Mouse (Mus musculus) thymus, postnatal 14 days (tissue): ENCODE data around the gene Gnat2.

Experiments
- DNase-seq: peaks from one replicate; pipeline ENCODE4 v3.0.0; 2021

Gnat2 gene

GRCm38 (mm10) chr3:108085281-108085720 lies 7.3 kb upstream of the Gnat2 start:
- peak; percentile 93 for DNase-seq

DNA sequence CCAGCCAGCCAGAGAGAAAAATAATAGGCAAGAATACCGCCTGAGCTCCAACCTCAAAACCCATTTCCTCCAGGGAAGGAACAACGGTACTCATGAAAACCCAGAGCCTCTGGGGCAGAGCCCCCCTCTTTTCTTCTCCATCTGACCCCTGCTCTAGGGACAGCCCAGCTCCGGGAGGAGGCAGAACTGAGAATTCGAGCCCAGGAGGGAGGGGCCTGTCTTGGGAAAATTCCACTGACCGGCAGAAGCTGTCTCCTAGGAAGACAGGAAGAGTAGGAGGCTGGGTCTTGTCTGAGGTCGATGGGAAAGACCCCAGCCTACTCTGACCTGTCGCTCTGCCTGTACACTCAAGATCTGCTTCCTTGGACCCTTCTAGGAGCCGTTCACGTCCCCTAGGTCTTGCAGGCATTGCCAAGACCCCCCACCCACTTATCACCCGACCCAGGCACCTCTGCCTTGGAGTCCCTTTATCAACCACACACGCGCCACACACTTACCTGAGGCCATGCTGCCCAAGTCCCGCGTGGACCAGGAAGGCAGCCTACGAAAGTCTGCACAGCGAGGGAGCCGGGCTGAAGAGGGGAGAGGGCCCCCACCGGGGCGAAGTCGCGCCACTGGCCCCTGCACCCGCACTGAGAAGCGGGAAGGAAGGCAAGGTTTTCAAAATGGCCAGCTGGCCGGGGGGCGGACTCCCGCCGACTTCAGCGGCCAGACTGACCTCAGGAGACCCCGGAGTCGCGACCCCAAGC lies 6.7 kb upstream of the Gnat2 start:
- peak; percentile 42 for DNase-seq

DNA sequence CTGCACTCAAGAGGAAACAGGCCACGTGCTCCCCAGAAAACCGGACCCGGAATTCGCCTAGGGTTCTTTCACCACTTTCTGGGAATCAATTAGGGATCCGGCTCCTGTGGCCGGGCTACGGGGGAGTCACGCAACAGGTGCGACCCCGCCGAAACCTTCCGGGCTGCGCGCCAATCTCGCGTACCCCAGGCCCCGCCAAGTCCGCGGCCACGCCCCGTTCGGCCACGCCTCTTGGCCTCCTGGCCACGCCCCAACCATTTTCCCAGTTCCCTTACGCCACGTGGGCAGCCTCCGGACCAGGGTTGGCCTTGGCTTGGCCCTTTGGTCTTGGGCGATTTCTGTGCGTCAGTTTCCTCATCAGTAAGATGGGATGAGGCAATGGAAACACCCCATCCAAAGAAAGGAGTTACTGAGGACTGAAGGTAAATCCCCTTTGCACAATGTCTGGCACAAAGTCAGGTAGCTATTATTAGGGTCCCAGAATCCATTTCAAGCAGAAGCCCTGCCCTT lies 6.1 kb upstream of the Gnat2 start, which contains the start of gene Ampd2:
Gene Ampd2 (minus strand): TSS at position 182 of the 510 bp plus-strand sequence.
- peak; percentile 79 for DNase-seq

GRCm38 (mm10) chr3:108087329-108087728 lies 5.3 kb upstream of the Gnat2 start:
- no peak for DNase-seq

DNA sequence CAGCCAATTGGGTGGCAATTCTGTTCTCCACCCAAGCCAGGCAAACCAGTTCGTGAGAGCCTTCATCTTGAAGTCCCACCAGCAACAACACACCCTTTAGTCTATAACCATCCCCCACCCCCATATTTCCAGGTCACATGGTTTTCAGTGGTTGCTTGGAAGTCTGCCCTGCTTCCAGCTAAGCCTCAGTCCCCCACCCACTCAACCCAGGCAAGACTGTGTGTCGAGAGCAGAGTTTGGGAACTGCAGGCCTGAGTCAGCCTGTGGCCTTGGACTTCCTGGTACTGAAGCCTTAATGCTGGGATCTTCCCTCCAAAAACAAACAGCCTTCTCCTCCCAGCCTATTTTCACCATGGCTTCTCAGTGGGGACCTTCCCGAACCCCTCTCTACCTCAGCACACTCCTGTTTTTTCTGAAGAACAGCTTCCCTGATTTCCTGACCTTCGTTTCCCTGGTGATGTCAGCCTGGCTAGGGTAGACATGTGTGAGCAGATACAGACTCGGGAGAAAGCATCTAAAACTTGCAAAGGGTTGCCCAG lies 3.7 kb upstream of the Gnat2 start:
- DNase-seq = no peak

- DNase-seq = no peak
Measured at GRCm38 (mm10) chr3:108089916-108090315, 2.7 kb upstream of the Gnat2 start.

DNA sequence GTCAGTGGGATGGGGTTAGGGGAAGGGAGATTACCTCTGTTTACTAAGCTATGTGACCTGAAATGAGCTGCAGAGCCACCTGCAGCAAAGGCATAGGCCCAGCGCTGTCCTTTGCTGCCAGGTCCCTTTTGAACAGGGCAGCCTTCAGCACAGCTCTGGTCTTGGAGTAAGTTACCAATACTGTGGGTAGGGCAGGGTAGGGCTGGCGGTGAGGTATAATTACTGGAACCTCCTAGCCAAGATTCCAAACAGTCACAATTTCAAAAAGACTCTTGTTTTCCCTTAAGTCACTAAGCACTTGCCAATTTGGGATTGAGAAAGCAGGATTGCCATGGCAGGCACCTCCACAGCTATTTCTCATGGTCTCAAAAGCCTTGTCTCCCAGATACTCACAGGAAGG lies 2.0 kb upstream of the Gnat2 start:
- DNase-seq = no peak

DNA sequence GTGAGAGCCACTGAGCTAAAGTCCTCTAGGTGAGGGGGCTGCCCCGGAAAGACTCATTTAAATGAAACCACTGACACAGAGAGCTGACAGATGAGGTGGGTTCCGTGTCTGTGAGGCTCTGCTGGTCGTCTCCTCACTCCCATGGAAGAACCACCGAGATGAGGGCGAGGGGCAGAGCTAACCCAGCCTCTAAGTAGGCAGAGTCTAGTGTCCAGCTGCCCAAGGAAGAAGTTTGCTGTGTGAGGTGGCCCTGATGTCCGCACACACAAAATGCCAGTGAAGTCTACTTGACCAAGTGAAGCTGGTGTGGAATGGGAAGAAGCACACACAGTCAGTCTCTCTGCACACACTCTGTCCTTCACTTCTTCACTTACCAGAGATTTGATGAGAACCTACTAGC lies 559 bp upstream of the Gnat2 start:
- no peak for DNase-seq

- DNase-seq = no peak
Measured at GRCm38 (mm10) chr3:108093306-108093705, 717 bp downstream of the Gnat2 start.

DNA sequence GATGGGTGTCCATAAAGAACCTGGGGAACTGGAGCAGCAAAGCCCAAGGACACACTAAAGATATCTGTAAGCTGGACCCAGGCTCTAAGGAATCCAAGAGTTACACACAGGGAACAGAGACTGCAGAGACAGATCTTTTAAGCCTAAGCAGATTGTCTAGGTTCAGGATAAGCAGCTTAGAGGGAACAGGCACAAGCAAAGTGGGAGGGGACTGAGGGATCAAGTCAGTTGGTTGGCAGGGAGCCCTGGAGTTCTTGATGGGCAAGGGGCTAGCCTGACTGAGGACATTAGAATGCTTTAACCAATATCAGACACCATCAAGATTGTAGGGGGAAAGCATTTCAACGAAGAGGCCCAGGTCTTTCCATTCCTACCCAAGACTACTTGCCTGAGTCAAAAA lies 1.6 kb downstream of the Gnat2 start:
- DNase-seq = no peak

DNA sequence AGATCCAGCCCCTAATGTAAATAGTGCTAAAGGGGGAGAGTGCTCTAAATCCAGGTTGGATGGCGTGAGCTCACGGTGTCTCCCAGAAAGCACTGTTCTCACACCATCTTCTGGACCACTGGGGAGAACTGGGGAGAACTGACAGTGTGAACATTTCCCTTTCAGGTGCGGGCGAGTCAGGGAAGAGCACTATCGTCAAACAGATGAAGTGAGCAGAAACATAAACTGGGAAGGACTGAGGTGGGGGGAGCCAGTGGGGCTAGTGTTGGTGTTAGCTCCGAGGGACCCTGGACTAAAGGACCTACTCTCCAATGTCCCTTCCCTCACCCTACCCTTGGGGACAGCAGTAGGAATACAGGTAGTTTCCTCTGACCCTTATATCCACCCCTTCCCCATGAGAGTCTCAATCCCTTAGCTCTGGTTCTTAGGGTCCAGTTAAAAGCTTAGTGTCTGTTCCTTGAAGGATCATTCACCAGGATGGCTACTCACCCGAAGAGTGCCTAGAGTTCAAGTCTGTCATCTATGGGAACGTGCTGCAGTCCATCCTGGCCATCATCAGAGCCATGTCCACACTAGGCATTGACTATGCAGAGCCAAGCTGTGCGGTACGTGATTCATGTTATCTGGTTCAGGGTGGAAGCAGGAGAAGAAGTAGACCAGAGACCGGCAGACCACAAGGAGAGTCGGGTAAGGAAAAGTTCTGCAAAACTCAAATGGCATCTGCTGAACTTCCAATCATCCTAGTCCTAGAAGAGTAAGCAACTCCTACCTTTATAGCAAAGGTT lies 2.6 kb downstream of the Gnat2 start:
- DNase-seq = no peak

DNA sequence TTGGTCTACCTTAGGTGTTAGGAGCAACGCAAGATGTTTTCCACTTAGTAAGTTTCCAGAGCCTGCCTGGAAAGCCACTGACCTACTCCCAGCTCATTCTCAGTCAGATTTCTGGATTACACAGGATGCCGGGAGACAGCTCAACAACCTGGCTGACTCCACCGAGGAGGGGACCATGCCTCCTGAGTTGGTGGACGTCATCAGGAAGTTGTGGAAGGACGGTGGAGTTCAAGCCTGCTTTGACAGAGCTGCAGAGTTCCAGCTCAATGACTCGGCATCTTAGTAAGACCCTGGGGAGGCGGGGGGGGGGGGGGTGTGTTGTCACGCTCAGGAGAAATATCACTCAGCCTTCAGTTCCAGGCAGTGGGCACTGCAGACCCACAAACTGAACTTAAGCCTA lies 3.6 kb downstream of the Gnat2 start:
- DNase-seq = no peak

GRCm38 (mm10) chr3:108096726-108097125 lies 4.1 kb downstream of the Gnat2 start:
- DNase-seq = no peak

- DNase-seq = no peak
Measured at GRCm38 (mm10) chr3:108097656-108098055, 5.1 kb downstream of the Gnat2 start.

DNA sequence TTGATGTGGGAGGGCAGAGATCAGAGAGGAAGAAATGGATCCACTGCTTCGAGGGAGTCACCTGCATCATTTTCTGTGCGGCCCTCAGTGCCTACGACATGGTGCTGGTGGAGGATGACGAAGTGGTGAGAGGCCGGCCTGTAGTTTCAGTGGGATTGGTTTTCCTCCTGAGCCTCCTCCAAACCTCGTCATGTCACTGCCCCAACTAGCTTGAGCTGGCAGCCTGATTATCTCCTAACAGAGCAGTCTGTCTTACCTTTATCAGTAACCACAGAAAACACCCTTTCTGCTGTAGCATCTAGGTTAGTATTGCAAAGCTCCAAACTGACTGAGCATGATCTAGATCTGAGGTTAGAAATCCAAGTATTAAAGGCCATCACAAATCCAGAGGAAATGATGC lies 5.7 kb downstream of the Gnat2 start:
- DNase-seq = no peak

DNA sequence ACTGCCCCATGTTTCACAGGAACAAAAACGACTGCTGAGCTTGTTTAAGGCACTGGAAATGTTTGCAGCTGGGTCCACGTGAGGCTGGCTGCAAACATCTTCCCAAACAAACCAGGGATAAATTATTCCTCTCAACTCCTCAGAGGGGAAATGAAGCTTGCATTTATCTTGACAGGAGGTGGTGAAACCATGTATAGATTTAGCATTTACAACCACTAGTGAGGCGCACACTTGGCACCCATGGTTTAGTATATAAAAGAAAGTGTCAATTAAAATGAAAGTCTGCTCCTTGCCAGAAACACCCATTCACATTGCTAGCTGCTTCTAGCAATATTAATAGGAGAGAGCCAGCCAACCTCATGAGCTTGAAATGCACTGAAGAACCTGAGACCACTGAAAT lies 9.0 kb downstream of the Gnat2 start:
- no peak for DNase-seq

DNA sequence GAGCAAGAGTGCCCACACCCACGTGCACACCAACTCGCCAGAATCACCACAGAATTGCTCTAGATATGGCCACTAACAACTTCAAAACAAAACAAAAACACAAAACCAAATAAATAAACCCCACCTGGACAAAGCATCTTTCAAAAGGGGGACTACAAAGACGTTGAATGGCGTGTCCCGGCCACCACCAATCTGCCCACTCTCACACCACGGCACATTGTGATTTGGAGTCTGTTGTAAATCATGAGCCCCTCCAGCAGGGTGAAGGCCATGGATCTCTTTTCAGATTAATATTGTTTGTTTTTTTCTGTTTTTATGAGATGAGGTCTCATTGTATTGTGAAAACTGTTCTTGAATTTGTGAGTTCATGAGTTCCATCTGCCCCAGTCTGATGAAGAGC lies 9.5 kb downstream of the Gnat2 start:
- DNase-seq = no peak

DNA sequence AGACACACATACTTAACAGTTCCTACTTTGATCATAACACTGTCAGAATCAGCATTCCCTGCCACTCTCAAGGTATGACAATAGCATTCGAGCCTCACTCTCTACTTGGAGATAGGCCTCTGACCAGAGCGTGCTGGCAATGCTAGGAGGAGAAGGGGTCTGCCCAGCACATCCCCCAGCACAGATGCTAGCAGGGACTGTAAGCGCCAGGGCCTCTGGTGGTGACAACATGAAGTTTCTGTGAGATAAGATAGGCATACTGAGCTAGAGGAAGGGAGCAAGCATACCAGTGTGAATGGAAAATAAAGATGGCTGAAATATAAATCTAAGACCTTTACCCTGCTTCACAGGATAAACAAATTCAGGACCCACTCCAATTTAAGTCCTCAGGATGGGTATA lies 12.7 kb downstream of the Gnat2 start:
- no peak for DNase-seq

DNA sequence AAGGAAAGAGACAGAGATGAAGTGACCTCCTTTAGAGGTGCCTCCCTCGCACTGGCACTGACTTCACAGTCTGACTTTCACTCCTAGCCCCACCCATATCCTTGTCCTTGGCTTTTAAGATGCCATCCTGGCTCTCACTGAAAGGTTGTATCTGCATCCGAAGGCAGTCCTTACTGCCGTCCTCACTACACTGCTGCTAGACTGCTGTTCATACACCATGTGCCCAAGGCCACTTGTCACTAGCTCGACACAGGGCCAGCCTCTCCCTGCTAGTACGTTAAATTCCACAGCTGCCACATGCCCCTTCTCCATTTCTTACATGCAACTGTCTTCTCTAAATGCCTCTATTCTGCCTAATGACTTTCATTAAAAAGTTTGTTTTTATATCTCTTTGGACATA lies 18.7 kb downstream of the Gnat2 start:
- no peak for DNase-seq

DNA sequence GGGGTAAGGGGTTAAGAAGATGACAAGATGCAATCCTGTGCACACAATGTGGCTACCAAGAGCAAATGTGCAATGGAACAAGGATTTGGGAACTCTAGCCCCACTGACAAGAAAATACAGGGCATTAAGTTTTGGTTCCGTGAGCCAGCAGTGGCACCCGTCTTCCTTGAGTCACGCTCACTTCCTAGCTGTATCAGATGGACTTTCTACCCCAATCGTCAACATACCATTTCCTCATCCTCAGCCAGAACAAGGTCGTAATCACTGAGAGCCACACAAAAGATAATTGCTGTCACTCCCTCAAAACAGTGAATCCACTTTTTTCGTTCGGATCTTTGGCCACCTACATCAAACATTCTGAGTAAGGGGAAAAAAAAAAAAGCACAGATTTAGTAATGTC lies 19.7 kb downstream of the Gnat2 start:
- no peak for DNase-seq

GRCm38 (mm10) chr3:108112666-108113065 lies 20.1 kb downstream of the Gnat2 start:
- no peak for DNase-seq

GRCm38 (mm10) chr3:108113591-108114289 lies 21.2 kb downstream of the Gnat2 start:
- DNase-seq = no peak

GRCm38 (mm10) chr3:108117465-108117864 lies 24.9 kb downstream of the Gnat2 start:
- DNase-seq = no peak
